Mouse (Mus musculus) embryonic fibroblast, embryonic 13.5 days (primary cell): Measurements from ENCODE around the gene Tmem243.

Experiments used
- CTCF ChIP-seq: IDR thresholded peaks from 2 replicates; pipeline ENCODE4 v1.5.1; 2011; ENCODE audit warnings: mild to moderate bottlenecking, control low read depth, low read length, moderate library complexity, borderline replicate concordance; ENCODE audit not compliant: insufficient read depth
- POLR2A ChIP-seq: IDR thresholded peaks from 2 replicates; pipeline ENCODE4 v1.6.1; 2011; ENCODE audit warnings: low read depth, mild to moderate bottlenecking, control low read depth, low read length, moderate library complexity

DNA sequence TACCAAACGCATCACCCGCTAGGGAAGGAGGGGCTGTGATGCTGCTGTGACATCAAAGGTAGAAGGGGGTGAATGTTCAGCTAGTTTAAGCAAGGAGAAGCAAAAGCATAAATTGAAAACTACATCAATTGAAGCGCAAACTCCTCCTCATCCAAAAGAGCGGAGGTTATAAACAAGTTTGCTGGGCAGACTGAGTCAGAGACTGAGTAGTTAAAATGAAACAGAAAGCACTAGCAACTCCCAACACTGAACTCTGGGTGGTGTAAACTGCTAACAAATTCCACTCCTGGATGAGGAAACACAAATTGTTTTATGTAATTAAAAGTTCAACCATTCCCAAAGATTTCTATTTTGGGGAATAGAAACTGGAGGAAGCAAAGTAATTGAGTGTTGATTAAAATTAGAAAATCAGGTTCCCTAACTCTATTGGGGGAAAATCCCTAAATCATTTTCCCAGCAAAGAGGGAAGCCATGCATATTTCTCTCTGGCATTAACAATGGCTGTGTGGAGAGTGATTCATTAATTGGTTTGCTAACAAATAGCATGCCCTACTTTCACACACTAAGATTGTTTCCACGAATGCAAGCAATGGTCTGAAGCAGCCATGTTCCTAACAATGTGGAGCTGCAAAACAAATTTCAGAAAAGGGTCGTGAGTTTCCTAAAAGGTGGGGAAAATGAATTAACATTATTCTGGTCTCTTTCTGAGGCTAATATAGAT lies 41.0 kb upstream of the Tmem243 start:
- TF ChIP-seq POLR2A, result no peak
- TF ChIP-seq CTCF, result no peak
